Mouse (Mus musculus) T-cell, adult 66 days (primary cell): ENCODE measurements around the gene Hist1h4i. TPM values are rescaled to one million over a fixed set of nuclear protein-coding genes. Genes with fewer than 3 reads are reported as not detected.

ENCODE experiments used
- total RNA-seq, 2 experiments: library from RNA; stranded (reverse); gene quantifications; 3 replicates in 1 of 2; 4 replicates in 1 of 2; pipeline ENCODE4 v1.2.4; 2023

Hist1h4i gene
- 100 to 1,000 TPM in 1 of 2 experiments, 10 to 100 TPM in 1; 55.8 to 104 TPM for total RNA-seq

DNA sequence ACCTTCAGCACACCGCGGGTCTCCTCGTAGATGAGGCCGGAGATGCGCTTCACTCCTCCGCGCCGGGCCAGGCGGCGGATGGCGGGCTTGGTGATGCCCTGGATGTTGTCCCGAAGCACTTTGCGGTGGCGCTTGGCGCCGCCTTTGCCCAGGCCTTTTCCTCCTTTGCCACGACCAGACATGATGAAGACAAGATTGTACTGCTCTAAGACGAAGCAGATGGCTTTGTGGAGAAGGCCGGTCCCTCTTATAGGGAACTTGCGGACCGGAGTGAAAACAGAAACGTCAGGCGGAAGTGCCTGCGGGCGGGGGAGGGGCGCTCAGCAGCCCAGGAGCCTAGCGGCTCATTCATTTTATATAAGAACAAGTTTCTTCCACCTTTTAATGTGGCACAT is at the start of gene Hist1h4i:
Gene Hist1h4i, minus strand, starts transcription at position 221 of the 395 bp plus-strand sequence.

DNA sequence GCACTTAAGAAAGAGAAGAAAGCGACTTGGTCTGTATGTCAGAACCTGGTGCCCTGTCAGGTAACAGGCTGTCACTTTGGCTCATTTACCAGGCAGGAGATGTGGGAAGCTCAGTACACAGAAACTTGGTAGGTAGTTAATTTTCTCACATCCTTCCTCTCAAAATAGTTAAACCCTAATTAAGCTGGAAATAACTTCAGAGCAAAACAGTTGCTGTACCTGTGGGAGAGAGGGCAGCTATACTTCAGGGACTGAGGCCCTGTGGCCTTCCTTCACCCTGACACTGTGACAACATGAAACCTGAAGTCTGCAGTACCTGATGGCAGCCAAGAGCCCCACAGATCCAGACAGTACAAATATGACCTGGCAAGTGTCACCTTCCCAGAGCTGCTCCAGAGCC is 43.0 kb upstream of the Hist1h4i start, which contains the start of gene Vmn1r188:
Gene Vmn1r188, plus strand, starts transcription at position 301 of the 400 bp plus-strand sequence.

DNA sequence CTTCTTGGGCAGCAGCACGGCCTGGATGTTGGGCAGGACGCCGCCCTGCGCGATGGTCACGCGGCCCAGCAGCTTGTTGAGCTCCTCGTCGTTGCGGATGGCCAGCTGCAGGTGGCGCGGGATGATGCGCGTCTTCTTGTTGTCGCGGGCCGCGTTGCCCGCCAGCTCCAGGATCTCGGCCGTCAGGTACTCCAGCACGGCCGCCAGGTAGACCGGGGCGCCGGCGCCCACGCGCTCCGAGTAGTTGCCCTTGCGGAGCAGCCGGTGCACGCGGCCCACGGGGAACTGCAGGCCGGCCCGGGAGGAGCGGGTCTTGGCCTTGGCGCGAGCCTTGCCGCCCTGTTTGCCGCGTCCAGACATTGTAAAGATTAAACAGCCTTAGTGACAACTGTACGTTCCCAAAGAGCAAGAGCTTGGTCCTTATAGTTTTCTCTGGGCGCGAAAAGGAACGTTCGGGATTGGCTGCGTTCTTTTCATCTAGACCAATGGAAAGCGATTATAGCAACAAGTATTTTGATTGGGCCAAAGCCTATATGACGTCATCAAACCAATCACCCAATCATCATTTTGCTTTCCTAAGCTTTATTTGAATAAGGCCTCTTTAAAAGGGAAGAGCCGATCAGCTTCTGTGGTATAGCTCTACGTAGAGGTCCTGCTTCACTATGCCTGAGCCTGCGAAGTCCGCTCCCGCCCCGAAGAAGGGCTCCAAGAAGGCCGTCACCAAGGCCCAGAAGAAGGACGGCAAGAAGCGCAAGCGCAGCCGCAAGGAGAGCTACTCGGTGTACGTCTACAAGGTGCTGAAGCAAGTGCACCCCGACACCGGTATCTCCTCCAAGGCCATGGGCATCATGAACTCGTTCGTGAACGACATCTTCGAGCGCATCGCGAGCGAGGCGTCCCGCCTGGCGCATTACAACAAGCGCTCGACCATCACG is 1.7 kb upstream of the Hist1h4i start, which contains the start of the genes Hist1h2ag and Hist1h2bj:
Gene Hist1h2ag, minus strand, starts transcription at position 377 of the 935 bp plus-strand sequence.
Gene Hist1h2bj, plus strand, starts transcription at position 647 of the 935 bp plus-strand sequence.

GRCm38 (mm10) chr13:22035267-22036148 is 5.7 kb downstream of the Hist1h4i start, which contains the start of the genes Hist1h2ah and Hist1h2bk:
Hist1h2ah (minus strand) TSS chr13:22035568.
Hist1h2bk (plus strand) TSS chr13:22035870.

GRCm38 (mm10) chr13:22009642-22010041 is 31.5 kb downstream of the Hist1h4i start, which contains the start of gene Prss16:
Prss16 (minus strand) TSS chr13:22009742.

Other genes with a start within 250 kb of the Hist1h4i start
- gene Hist1h2bq, start 231.2 kb downstream of the Hist1h4i start, total RNA-seq = 100 to 1,000 TPM in 1 of 2 experiments, 10 to 100 TPM in 1; 85.1 to 138 TPM
- 100 to 1,000 TPM; 104 to 232 TPM for gene Hist1h2ao, start 230.9 kb downstream of the Hist1h4i start, total RNA-seq
- 100 to 1,000 TPM; 266 to 341 TPM for gene Hist1h4m, start 229.6 kb downstream of the Hist1h4i start, total RNA-seq
- gene Hist1h4n, start 209.2 kb downstream of the Hist1h4i start, total RNA-seq = 100 to 1,000 TPM in 1 of 2 experiments, 10 to 100 TPM in 1; 17.4 to 191 TPM
- 10 to 100 TPM; 52.5 to 94.4 TPM for gene Hist1h2ap, start 207.9 kb downstream of the Hist1h4i start, total RNA-seq
- 100 to 1,000 TPM in 1 of 2 experiments, 10 to 100 TPM in 1; 85.9 to 136 TPM for gene Hist1h2br, start 207.6 kb downstream of the Hist1h4i start, total RNA-seq
- under 1 TPM; 0.36 to 0.67 TPM for gene Zfp184, start 96.3 kb downstream of the Hist1h4i start, total RNA-seq
- gene Pom121l2, start 60.2 kb downstream of the Hist1h4i start, total RNA-seq = not detected
- under 1 TPM in 1 of 2 experiments, not detected in 1; 0.93 TPM for gene Prss16, start 31.6 kb downstream of the Hist1h4i start, total RNA-seq
- 10 to 100 TPM in 1 of 2 experiments, 1 to 10 TPM in 1; 9.5 to 83.4 TPM for gene Hist1h2ah, start 5.8 kb downstream of the Hist1h4i start, total RNA-seq
- 100 to 1,000 TPM in 1 of 2 experiments, 10 to 100 TPM in 1; 47.4 to 137 TPM for gene Hist1h2bk, start 5.5 kb downstream of the Hist1h4i start, total RNA-seq
- gene Hist1h2ag, start 1.6 kb upstream of the Hist1h4i start, total RNA-seq = 100 to 1,000 TPM in 1 of 2 experiments, 10 to 100 TPM in 1; 44.9 to 107 TPM
- 10 to 100 TPM; 39.1 to 88.2 TPM for gene Hist1h2bj, start 1.9 kb upstream of the Hist1h4i start, total RNA-seq
- gene Vmn1r188, start 43.1 kb upstream of the Hist1h4i start, total RNA-seq = not detected
- not detected for gene Vmn1r189, start 64.5 kb upstream of the Hist1h4i start, total RNA-seq
- gene Vmn1r191, start 142.6 kb upstream of the Hist1h4i start, total RNA-seq = not detected
- not detected for gene Vmn1r192, start 149.8 kb upstream of the Hist1h4i start, total RNA-seq
- gene Vmn1r193, start 181.8 kb upstream of the Hist1h4i start, total RNA-seq = not detected
- gene Vmn1r194, start 202.9 kb upstream of the Hist1h4i start, total RNA-seq = not detected
- not detected for gene Vmn1r195, start 229.2 kb upstream of the Hist1h4i start, total RNA-seq
- gene Vmn1r196, start 248.6 kb upstream of the Hist1h4i start, total RNA-seq = not detected